Mouse (Mus musculus) left cerebral cortex, adult 2 months (tissue): ENCODE results near the gene Ccdc136. TPM values are rescaled to one million over a fixed set of nuclear protein-coding genes. Genes with fewer than 3 reads are reported as not detected.
A peak's percentile ranks its signal among the peaks of the same experiment; 100 is the strongest.
"Not testable (repeated sequence)": the region's sequence is repeated elsewhere in the genome, so short reads cannot be mapped to it uniquely, and the experiment has no call there.

Experiments used
- DNase-seq, 2 experiments: peaks; one replicate each; pipeline ENCODE4 v3.0.0; 2021 to 2022; ENCODE audit warnings: low spot score in 2 of 2, mixed read lengths in 1 of 2; ENCODE audit errors: extremely low spot score in 1 of 2
- H3K27ac ChIP-seq: fragments of 200-600 bp; 2 replicates; pipeline ENCODE4 v1.8.1; 2022
- H3K4me3 ChIP-seq: fragments of 200-600 bp; 2 replicates; pipeline ENCODE4 v1.8.1; 2022
- CTCF ChIP-seq: fragments of 200-600 bp; IDR thresholded peaks from 2 replicates; pipeline ENCODE4 v1.8.1; 2022; ENCODE audit warnings: antibody characterized with exemption, mild to moderate bottlenecking, moderate library complexity
- intact Hi-C: fragments of 180-260 bp; cut with DNase I; formaldehyde crosslinking; loops from one replicate; pipeline ENCODE4 v1.15.1; 2025
- long read RNA-seq, 2 experiments: library from polyadenylated mRNA; stranded (forward); transcript quantifications; one replicate each; pipeline ENCODE4 v2.0.0; 2021; ENCODE audit warnings: borderline mapping rate in 2 of 2
- total RNA-seq, 2 experiments: library from RNA; stranded (reverse); gene quantifications; 2 replicates each; pipeline ENCODE4 v1.2.3; 2021

The Ccdc136 gene
- total RNA-seq = 100 to 1,000 TPM; 104 to 105 TPM
- long read RNA-seq, experiment 1, transcript Ccdc136-202 (16 exons, 3,279 nt) = minor isoform, 6 of 124 reads
- long read RNA-seq, experiment 1, transcript Ccdc136-206 (10 exons, 1,703 nt) = major isoform, 65 of 124 reads
- long read RNA-seq, experiment 1, partial matches to known transcripts = 12 of 124 reads
- long read RNA-seq, experiment 1, other reads (novel, unspliced or antisense) = 41 of 124 reads
- long read RNA-seq, experiment 2, transcript Ccdc136-206 (10 exons, 1,703 nt) = major isoform, 29 of 77 reads
- long read RNA-seq, experiment 2, transcript Ccdc136-202 (16 exons, 3,279 nt) = minor isoform, 6 of 77 reads
- long read RNA-seq, experiment 2, partial matches to known transcripts = 7 of 77 reads
- long read RNA-seq, experiment 2, other reads (novel, unspliced or antisense) = 35 of 77 reads

GRCm38 (mm10) chr6:29395910-29396713, at the start of gene Ccdc136:
Ccdc136 (plus strand) TSS chr6:29396309.
- Histone ChIP-seq H3K27ac (peak within 1 kb of the TSS; percentile 88), H3K4me3 (peak within 1 kb of the TSS; percentile 84)
- intact Hi-C loops = no loop called here
- DNase-seq = peak; percentile 82 to 85
- no peak for TF ChIP-seq CTCF

GRCm38 (mm10) chr6:29346512-29346911, 49.6 kb upstream of the Ccdc136 start:
- intact Hi-C loops, H3K4me3 ChIP-seq, DNase-seq, H3K27ac ChIP-seq: not testable (repeated sequence)

GRCm38 (mm10) chr6:29347189-29347588, 48.9 kb upstream of the Ccdc136 start:
- intact Hi-C loops = no loop called here

GRCm38 (mm10) chr6:29347665-29348370, 48.3 kb upstream of the Ccdc136 start, which contains the start of gene Calu:
Calu (plus strand) TSS chr6:29348069.
- TF ChIP-seq CTCF = no peak
- Histone ChIP-seq H3K27ac (peak within 1 kb of the TSS; percentile 88), H3K4me3 (peak within 1 kb of the TSS; percentile 74)
- peak; percentile 99 for DNase-seq
- intact Hi-C loops = loop anchor here (1.0 kb wide), 1 partner anchor 184 kb away; no protein-coding TSS in a partner anchor

More at GRCm38 (mm10) chr6:29347189-29347588, 48.9 kb upstream of the Ccdc136 start:
- Histone ChIP-seq H3K4me3 (peak overlapping the region; percentile 74), H3K27ac (peak overlapping the region; percentile 87)
- DNase-seq = no peak
- no peak for TF ChIP-seq CTCF

DNA sequence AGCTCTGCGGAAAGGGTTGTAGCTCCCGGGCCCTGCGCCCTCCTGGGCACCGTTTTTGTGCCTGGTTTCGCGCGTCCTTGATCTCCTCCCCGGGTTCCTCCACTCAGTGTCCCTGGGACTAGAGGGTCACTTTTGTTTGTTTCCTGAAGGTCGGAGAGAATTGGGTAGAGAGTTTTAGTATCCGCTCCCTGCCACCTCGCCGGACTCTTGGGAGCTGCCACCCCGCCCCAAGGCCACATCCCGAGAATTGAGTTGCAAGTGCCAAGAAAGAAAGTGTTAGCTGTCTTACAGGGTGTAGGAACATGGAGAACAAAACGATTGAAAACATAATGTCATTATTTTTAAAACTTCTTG, 47.8 kb upstream of the Ccdc136 start:
- Histone ChIP-seq H3K4me3 (peak overlapping the region; percentile 74), H3K27ac (peak overlapping the region; percentile 88)
- DNase-seq = no peak
- intact Hi-C loops = loop anchor here (1.0 kb wide), 1 partner anchor 184 kb away; no protein-coding TSS in a partner anchor
- no peak for TF ChIP-seq CTCF

DNA sequence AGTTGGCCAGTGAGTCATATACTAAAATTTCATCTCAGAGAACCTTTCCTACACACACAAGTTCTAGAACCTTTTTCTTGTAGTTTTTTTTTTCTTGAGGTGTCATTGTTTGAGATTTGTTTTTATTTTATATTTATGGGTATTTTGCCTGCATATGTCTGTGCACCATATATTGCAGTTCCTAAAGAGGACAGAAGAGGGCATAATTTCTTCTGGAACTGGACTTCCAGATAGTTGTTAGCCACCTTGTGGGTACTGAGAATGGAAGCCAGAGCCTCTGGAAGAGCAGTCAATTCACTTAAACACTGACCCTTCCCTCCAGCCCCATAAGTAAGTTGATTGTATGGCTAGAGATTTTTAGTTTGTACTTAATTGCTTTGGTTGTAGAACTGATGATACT, 44.5 kb upstream of the Ccdc136 start:
- intact Hi-C loops = no loop called here
- Histone ChIP-seq H3K4me3 (no peak overlapping the region), H3K27ac (no peak overlapping the region)
- TF ChIP-seq CTCF = peak; percentile 24
- no peak for DNase-seq

GRCm38 (mm10) chr6:29352816-29353215, 43.3 kb upstream of the Ccdc136 start:
- intact Hi-C loops = no loop called here
- DNase-seq = no peak
- H3K4me3 ChIP-seq = no peak overlapping the region
- no peak overlapping the region for H3K27ac ChIP-seq
- TF ChIP-seq CTCF = no peak

DNA sequence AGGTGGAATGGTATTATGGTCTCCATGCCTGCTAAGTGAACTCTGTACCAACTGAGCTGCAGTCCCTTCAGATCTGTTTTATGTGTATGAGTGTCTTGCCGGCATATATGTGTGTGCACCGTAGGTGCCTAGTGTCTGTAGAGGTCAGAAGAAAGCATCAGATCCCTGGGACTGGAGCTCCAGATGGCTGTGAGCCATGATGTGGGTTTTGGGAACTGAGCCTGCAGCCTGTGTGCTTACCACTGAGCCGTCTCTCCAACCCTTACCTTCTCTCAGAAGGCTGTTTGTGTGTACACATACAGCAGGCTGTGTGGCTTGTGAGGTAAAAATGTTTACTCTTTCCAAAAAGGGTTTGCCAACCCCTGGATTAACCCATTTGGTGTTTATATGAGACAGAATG, 36.7 kb upstream of the Ccdc136 start:
- no peak for DNase-seq
- intact Hi-C loops = no loop called here
- H3K4me3 ChIP-seq = no peak overlapping the region
- no peak overlapping the region for H3K27ac ChIP-seq
- no peak for TF ChIP-seq CTCF

DNA sequence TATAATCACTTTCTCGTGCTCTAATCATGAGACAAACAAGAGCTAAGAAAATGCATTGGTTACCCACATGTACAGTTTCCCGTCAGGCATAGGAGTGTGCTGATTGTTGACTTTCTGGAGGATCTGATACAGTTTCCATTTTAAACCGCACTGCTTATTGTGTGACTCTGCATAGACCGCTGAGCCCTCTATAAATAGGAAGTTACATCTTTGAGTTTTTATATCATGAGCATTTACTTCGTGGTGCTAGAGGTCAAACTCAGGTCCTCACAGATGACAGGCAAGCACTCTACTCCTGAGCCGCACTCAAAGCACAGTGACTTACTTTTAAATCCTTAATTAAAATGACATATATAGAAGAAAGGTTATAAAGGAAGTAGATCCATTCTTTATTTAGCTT, 35.9 kb upstream of the Ccdc136 start:
- DNase-seq = no peak
- no peak for TF ChIP-seq CTCF
- intact Hi-C loops = no loop called here
- Histone ChIP-seq H3K4me3 (no peak overlapping the region), H3K27ac (no peak overlapping the region)

DNA sequence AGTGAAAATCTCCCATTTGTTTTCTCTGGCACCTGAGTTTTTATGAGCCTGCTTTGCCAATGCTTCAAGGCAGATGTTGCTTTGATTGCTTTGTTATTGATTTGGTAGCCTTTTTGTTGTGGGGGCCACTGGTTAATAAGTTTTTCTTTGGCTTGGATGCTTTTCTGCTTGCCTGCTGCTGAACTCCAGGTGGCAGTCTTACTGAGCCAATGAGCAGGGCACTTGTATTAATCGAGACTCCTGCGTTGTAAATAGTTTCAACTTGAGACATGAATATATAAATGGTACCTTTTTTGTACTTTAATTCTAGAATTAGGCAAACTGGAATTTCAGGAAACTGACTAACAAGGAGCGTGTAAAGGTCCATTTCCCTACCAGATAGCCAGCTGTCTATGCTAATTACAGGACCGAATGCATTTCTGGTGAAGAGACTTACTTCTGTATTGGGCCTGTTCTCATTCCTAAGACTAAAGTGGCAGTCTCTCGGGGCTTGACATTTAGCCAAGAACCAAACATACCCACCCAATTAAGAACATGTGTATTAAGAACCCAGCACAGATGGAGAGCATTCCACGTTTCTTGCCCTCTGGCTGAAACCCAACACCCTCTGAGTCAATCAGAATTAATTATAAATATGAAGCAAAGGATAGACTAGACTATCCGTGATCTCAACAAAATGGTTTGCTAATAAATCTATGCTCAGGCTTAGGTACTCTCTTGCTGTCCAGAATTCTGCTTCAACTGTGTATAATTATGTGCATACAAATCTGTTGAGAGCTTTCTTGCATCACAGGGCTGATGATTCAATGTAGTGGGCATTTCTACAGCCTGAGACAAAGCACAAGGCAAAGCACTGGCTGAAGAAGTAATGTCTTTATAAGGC, 33.6 kb upstream of the Ccdc136 start:
- DNase-seq = no peak
- Histone ChIP-seq H3K27ac (no peak overlapping the region), H3K4me3 (no peak overlapping the region)
- intact Hi-C loops = no loop called here
- TF ChIP-seq CTCF = peak; percentile 59

DNA sequence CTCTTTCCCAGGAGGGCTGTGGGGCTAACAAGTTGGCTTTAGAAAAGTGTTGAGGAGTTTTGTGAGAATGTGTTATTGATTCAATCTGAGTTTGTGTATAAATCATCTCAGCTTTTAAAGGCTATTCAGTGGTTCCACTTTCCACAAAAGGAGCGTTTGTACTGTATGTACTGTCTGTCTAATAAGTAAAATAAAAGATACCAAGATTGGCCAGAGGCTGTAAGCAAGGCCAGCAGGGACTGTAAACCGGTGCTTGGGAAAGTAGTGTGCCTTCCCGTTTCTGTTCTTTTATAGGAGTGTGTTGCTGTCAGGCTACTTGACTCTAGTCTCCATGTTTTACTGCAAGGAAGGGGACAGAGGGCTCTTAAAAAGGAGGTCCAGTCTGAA, 33.0 kb upstream of the Ccdc136 start:
- no peak overlapping the region for H3K27ac ChIP-seq
- H3K4me3 ChIP-seq = no peak overlapping the region
- DNase-seq = no peak
- TF ChIP-seq CTCF = no peak
- intact Hi-C loops = no loop called here
